Mouse (Mus musculus): Measurements from ENCODE around the gene Bsnd. TPM values are rescaled to one million over a fixed set of nuclear protein-coding genes. Genes with fewer than 3 reads are reported as not detected.

Gene Bsnd
- total RNA-seq (2021), result not detected

GRCm38 (mm10) chr4:106492116-106492515 is at the start of gene Bsnd:
Bsnd (minus strand) TSS chr4:106492283.
- intact Hi-C loops (cut with DNase I), result no loop called here

DNA sequence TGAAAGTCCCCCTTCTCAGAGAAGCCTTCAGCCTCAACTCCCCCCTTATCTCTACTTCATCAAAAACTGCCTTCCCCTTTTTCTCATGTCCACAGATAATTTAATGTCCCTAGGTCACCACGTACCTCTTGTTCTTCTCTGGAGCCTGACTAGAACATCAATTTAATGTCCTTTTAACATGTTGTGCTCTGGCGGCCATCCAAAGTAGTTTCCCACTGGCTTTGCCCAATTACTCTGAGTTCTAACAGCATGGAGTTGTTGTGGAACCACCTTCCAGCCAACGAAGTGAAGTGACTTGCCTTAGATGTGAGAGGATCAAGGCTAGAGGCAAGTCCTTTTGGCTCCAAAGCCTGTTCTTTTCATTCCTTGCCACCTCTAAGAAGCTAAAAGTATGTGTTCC is 49.4 kb upstream of the Bsnd start:
- intact Hi-C loops (cut with DNase I), result no loop called here
- no peak for DNase-seq

More at GRCm38 (mm10) chr4:106492116-106492515, at the start of gene Bsnd:
- no peak for DNase-seq

GRCm38 (mm10) chr4:106539756-106540155 is 47.7 kb upstream of the Bsnd start:
- no peak for DNase-seq
- intact Hi-C loops (cut with DNase I), result no loop called here

- intact Hi-C loops (cut with DNase I), result no loop called here
- DNase-seq, result no peak
These were observed 42.2 kb upstream of the Bsnd start for GRCm38 (mm10) chr4:106534256-106534655.

DNA sequence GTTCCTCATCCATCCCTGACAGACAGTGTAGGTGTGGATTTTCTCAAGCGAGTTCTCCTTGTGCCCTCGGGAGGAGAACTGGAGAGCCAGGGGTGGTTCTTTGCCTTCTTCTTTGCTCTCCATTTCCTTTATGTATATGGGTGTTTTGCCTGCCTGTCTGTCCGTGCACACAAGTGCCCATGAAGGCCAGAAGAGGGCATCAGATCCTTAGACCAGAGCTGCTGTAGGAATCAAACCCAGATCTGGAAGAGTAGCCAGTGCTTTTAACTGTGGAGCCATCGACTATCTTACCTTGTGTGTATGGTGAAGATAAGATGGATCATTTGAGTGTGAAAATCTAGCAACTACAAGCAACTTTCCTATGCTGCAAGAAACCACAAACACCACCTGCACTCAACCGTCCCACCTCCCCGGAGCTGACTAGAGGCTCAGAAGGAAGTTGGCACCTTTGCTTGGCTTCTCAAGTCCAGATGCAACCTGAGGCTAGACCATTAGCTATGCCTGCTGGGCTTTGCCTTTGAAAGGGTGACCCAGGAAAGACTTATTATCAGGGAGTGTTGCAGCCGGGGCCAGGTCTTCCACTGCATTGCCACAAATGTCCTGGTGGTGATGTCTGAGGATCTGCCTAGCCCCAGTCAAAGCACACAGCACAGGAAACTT is 41.5 kb upstream of the Bsnd start:
- intact Hi-C loops (cut with DNase I), result no loop called here

GRCm38 (mm10) chr4:106530113-106530482 is 38.0 kb upstream of the Bsnd start:
- intact Hi-C loops (cut with DNase I), result no loop called here
- no peak for DNase-seq

More for the DNA sequence above, 41.5 kb upstream of the Bsnd start:
- no peak for DNase-seq

DNA sequence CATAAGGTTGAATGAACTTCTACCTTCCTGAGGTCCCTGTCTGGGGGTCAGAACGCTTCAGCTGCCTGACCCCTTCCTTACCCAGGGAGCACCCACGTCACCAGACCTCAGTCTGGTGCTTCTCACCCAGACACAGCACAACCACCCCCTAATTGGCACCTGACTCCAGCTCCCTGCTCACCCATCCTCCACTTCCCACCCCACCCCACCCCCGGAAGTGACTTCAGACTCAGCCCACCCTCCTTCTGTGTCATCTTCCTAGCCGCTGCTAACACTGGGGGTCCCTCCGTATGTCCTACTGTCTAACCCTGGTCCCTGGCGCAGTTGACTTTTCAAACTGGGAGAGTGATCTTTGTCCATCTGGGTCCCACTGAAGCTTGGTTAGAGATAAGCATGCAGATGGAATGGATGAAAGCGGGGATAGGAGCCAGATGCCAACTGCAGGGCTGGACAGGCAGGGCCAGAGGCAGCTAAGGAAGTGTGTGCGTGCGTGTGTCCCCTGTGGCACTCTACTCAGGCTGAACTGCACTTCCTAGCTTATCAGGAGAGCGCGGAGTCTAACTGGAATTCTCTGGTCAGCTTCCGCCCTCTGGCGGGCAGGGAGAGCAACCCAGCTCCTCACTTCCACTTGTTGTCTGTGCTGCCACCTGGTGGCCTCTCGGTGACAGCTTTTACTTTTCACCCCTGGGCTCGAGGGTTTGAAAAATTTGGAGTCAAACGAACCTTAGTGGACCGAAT is 37.5 kb upstream of the Bsnd start:
- peak; percentile 95 for DNase-seq
- intact Hi-C loops (cut with DNase I), result loop anchor here (1.0 kb wide), 1 partner anchor 55 kb away; no protein-coding TSS in a partner anchor

GRCm38 (mm10) chr4:106527856-106528547 is 35.9 kb upstream of the Bsnd start:
- intact Hi-C loops (cut with DNase I), result no loop called here
- peak; percentile 18 for DNase-seq

- intact Hi-C loops (cut with DNase I), result no loop called here
- DNase-seq, result no peak
These were observed 32.9 kb upstream of the Bsnd start for GRCm38 (mm10) chr4:106525001-106525400.

DNA sequence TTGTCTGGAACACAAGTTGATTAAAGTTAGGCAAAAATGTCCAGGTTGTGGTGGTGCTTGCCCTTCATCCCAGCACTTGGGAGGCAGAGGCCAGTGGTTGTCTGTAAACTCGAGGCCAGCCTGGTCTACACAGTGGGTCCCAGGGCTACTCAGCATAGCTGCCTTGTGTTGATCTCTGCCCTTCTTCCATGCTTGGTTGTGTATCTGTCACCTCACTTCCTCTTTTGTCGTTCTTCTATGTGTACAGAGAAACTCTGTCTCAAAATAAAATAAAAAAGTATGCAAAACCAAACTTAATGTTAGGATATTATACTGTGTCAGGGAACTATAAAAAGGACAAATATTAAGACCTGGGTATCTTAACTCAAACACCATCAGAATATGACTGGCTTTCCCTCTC is 32.0 kb upstream of the Bsnd start:
- intact Hi-C loops (cut with DNase I), result no loop called here
- DNase-seq, result no peak

DNA sequence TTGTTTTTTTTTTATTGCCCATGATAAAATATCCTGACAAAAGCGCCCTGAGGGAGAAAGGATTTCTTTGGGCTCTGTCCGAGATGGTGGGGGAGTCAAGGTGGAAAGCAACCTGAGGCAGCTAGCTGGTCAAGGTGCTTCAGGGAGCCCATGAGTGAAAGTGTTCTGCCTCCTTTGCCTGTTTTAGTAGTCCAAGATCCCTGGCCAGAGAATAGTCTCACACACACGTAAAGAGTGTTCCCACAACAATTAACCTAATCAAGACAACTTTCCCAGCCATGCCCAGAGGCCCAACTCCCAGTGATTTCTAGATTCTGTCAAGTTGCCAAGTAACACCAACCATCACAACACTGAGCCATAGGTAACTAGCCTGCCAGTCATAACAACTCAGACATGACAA is 30.5 kb upstream of the Bsnd start:
- DNase-seq, result no peak
- intact Hi-C loops (cut with DNase I), result no loop called here

DNA sequence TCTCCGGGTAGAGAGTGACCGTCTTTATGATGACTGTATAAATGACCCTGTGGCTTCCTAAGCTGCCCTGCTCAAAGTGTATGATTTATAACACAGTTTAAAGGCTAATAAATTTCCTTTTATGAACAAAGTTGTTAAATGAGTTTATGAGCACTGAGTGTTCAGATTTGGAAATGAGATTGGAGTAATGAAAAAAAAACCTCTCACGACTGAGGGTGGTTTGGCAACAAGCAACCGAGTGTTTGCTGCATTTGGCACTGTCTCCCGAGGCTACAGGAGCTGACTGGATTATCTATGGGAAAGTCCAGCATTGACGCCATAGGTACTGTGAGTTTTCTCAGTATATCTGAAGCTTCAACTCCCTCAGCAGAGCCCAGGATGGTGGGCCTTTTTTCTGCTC is 22.5 kb upstream of the Bsnd start:
- DNase-seq, result no peak
- intact Hi-C loops (cut with DNase I), result no loop called here

- intact Hi-C loops (cut with DNase I), result no loop called here
- DNase-seq, result no peak
These were observed 17.8 kb upstream of the Bsnd start for GRCm38 (mm10) chr4:106509888-106510287.

DNA sequence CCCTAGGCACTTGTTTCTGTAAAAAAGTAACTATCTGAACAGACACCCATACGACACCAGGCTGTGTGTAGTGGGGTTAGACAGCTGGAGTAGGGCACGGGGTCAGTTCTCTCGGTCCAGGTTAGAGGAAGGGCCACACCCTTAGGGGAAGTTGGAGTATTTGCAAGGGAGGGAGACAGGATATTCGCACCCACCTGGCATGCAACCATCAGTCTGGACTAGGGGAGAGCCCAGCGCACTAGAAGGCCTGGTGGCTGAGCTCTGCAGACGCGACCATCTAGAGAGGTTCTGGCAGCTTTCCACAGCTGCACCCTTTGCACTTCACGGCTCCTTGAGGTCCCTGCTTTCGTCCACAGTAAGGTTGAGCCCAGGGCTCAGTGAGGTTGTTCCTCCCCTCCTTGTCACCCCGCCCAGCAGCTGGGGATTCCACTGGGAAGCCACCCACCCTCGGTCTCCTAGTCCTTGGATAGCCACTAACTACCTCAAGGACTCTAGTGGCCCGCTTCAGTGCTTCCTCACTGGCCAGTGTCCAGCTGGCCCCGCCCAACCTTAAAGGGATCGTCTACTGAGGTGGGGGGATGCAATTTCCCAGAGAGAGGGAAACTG is 13.5 kb upstream of the Bsnd start:
- intact Hi-C loops (cut with DNase I), result no loop called here
- no peak for DNase-seq

DNA sequence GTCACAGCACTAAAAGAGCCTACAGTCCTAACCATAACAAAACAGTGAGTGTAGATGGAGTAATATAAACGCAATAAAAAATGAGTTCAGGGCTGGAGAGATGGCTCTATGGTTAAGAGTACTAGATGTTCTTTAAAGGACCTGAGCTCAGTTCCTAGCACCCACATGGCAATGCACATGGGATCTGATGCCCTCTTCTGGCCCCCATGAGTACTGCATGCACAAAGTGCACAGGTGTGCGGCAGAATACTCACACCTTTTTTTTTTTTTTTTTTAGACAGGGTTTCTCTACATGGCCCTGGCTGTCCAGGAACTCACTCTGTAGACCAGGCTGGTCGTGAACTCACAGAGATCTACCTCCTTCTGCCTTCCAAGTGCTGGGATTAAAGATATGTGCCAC is 11.5 kb upstream of the Bsnd start:
- no peak for DNase-seq
- intact Hi-C loops (cut with DNase I), result no loop called here

GRCm38 (mm10) chr4:106500066-106500465 is 8.0 kb upstream of the Bsnd start:
- intact Hi-C loops (cut with DNase I), result no loop called here
- no peak for DNase-seq

DNA sequence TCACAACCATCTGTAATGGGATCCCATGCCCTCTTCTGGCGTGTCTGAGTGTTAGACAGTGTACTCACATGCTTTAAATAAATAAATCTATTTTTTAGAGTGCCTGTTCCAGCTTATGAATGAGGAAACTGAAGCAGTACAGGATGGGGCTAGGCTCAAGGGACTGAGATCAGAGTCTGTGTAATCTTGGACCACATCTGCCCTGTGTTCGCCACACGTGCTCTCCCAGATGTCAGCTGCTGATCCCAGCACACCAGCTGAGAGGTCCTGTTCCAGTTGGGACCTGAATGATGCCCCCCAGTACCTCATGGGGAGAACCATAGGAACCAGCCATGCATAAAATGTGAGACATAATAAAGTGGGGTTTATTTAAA is 6.4 kb upstream of the Bsnd start:
- DNase-seq, result no peak

GRCm38 (mm10) chr4:106497776-106498470 is 5.8 kb upstream of the Bsnd start:
- no peak for DNase-seq
- intact Hi-C loops (cut with DNase I), result no loop called here

More for the DNA sequence above, 6.4 kb upstream of the Bsnd start:
- intact Hi-C loops (cut with DNase I), result no loop called here

DNA sequence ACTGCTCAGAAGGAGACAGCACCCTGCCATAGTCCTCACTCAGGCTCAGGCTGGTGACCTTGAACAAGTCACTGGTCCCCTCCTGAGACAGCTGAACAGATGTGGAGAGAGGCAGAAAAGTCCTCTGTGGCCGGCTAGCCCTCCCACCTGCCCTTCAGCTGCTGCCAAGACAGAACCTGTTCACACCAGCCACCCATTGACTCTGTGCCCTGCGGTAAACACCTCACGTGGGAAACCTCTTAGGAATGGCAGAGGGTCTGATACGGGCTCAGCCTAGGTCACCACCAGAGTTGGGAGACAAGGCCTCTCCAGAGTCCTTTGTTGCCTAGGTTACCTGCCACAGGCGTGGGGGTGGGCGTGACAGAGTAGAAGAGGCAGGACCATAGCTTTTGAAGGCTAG is 4.8 kb upstream of the Bsnd start:
- DNase-seq, result no peak
- intact Hi-C loops (cut with DNase I), result no loop called here

DNA sequence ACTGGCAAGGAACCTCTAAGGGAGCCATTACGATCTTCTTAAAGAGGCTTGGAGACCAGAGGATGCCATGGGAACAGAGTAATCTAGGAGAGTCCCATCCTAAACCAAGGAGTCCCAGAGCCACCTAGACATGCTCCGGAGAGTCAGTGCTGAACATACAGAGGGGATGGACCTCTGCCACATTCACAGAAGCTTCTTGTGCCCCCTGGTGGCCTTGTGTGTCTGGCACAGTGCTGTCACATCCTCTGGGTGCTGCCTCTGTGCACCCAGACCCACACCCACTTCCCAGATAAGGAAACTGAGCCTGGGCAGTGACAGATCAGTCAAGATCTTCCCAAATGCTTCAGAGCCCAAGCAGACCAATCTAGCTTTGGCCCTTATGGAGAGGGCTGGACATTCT is 1.6 kb upstream of the Bsnd start:
- peak; percentile 29 for DNase-seq
- intact Hi-C loops (cut with DNase I), result no loop called here

- no peak for DNase-seq
- intact Hi-C loops (cut with DNase I), result no loop called here
These were observed 1.5 kb downstream of the Bsnd start for GRCm38 (mm10) chr4:106490620-106491019.
